Mouse (Mus musculus) right cerebral cortex, postnatal 14 days (tissue): ENCODE results near the gene Kcnk4.
"Not testable (repeated sequence)": the region's sequence is repeated elsewhere in the genome, so short reads cannot be mapped to it uniquely, and the experiment has no call there.

Experiments used
- DNase-seq: peaks from one replicate; pipeline ENCODE4 v3.0.0; 2022

The Kcnk4 gene

DNA sequence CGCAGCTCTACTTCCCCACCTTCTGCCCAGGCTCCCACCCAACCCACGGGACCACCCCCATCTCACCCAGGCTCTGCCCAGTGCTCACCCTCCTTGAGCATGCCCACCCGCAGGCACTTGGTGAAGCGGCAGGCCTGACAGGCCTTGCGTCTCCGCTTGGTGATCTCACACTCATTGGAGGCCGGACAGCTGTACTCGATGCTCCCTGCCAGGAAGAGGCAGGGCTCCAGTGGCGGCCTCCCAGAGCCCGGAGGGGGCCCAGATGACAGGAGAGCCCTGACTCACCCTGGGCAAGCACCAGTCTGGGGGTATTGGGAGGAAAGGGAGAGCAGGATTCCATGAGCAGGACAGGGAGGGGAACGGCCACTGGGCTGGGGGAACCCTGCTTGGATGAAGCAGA, 20.3 kb downstream of the Kcnk4 start:
- no peak for DNase-seq

GRCm38 (mm10) chr19:6913036-6913435, 21.3 kb downstream of the Kcnk4 start:
- no peak for DNase-seq

DNA sequence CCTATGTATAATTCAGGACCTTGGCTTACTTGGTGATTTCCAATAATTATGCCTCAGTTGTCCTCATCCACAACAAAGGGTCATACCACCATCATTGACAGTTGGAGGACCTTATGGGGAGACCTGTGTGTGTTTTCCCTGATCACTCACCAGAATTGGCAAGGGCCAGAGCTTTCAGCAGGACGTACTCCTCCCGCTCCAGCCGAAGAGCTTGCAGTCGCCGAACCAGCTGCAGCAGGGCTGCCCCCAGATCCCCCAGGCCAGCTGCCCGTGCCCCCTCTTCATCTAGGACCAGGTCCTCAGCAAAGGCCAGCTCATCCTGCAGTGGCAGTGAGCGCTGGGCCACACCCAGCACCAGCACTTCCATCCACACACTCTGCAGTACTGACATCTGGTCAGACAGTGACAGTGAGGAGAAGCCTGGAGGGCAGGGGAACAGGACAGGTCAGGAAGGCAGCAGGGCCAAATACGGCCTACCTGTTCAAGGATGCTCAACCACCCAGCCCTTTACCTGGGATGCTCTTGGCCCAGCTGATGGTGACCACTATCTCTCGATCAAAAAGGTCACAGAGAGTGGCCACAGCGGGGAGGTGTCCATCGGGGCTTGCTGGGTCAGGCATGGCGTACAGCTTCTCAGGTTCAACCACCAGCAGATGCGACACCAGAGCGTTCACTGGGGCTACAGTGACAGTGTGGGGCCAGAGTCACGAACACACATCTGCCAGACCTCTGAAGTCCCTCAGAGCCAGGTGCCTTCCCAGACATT, 21.9 kb downstream of the Kcnk4 start:
- no peak for DNase-seq

- DNase-seq, result peak; percentile 30
Observed at GRCm38 (mm10) chr19:6911101-6912074, 22.9 kb downstream of the Kcnk4 start.

DNA sequence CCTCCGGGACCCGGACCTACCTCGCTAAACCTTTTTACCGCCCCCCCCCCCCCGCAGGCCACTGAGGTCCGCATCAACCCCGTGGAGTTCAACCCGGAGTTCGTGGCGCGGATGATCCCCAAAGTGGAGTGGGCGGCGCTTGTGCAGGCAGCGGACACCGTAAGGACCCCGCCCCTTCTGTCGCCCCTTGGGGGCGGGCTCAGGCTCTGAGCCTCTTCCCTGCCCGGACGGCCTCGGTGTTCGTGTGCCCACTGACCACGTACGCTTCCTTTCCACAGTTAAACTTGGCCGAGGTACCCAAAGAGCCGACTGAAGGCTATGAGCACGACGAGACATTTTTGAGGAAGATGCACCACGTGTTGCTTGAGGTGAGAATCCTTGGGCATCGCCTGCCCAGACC, 24.0 kb downstream of the Kcnk4 start:
- DNase-seq, result peak; percentile 47

- DNase-seq, result peak; percentile 92
Observed at GRCm38 (mm10) chr19:6909507-6910289, 24.6 kb downstream of the Kcnk4 start, which contains the start of the genes Trmt112 and Prdx5. TSS of gene Trmt112 (plus strand) at chr19:6909698. TSS of gene Prdx5 (minus strand) at chr19:6910106.

- no peak for DNase-seq
Observed at GRCm38 (mm10) chr19:6909021-6909420, 25.3 kb downstream of the Kcnk4 start.

GRCm38 (mm10) chr19:6907811-6908540, 26.3 kb downstream of the Kcnk4 start:
- no peak for DNase-seq

GRCm38 (mm10) chr19:6907094-6907493, 27.2 kb downstream of the Kcnk4 start:
- DNase-seq, result no peak

- DNase-seq, result no peak
Observed at GRCm38 (mm10) chr19:6906199-6906598, 28.1 kb downstream of the Kcnk4 start.

- no peak for DNase-seq
Observed at GRCm38 (mm10) chr19:6905498-6906159, 28.7 kb downstream of the Kcnk4 start.

GRCm38 (mm10) chr19:6904846-6905245, 29.5 kb downstream of the Kcnk4 start:
- DNase-seq, result no peak

GRCm38 (mm10) chr19:6903031-6903430, 31.3 kb downstream of the Kcnk4 start:
- DNase-seq, result no peak

GRCm38 (mm10) chr19:6899641-6900040, 34.7 kb downstream of the Kcnk4 start:
- DNase-seq, result no peak

DNA sequence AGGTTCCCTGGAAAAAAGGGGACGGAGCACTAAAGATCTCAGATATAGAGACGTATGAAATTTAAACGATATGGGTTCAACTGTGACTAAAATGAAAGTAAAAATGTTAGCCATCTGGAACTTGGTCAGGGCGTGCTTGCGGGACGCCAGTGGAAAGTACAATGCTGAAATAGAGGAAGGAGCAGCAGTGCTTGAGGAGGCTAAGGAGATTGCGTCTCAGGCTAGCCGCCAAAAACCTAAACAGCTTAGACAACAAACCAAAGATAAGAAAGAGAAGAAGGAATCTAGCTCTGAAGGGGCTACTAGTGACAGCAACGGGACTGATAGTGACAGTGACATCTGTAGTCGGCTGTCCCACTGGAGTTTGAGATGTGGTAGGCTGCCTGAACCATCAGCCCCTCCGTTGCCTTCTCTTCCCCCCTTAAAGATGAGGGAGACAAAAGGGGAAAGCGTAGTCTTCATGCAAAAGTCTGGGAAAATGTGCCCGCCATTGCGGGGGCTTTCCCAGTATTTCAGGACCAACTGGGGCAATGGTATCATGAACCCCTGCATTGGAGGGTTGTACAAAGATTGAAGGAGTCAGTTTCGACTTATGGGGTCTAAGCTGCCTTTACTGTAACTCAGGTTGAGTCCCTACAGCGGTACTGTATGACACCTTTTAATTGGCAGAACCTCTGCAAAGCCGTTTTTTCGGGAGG, 38.6 kb downstream of the Kcnk4 start:
- DNase-seq, result not testable (repeated sequence)

DNA sequence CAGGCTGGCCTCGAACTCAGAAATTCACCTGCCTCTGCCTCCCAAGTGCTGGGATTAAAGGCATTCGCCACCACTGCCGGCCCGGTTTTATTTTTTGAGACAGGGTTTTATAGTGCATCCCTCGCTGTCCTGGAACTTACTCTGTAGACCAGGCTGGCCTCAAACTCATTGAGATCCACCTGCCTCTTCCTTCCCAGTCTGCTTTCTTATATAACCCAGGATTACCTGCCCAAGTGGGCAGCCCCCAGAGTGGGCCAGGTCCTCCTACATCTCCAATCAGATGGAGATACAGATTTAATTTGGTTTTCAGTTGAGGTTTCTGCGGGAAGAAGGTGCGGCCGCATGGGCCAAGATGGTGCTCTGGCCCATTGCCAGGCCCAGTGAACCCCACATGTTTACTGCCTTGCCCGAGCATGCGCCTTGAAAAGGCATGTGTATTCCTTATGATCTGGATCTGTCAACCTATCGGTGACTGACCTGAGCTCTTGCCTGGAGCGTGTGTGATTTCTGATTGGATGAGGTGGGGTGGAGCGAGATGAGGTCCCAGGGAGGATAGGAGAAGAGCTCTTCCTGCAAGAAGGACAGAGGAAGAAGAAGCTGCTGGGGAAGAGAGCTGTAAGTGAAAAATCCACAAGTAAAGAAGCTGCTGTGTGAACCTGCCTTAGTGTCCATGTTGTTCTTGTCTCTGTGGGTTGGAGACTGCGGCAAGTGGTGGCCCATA, 40.4 kb downstream of the Kcnk4 start:
- no peak for DNase-seq

DNA sequence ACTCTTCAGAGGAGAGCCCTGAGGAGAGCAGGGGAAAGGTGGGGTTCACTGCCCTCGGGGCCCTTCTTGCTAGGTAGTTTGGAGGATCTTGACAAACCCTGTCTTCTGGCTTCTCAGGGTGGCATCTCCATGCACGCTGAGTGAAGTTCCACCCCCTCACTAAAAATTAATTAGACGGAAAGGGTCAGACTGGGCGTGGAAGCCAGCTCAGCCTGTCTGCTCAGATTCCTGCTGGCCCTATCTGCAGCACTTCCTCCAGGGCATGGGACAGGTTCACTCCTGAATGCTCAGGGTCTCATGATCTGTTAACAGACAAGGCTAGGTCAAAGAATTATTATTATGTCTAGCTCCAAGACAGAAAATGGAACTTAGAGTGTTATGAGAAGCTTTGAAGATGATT, 41.8 kb downstream of the Kcnk4 start:
- no peak for DNase-seq

DNA sequence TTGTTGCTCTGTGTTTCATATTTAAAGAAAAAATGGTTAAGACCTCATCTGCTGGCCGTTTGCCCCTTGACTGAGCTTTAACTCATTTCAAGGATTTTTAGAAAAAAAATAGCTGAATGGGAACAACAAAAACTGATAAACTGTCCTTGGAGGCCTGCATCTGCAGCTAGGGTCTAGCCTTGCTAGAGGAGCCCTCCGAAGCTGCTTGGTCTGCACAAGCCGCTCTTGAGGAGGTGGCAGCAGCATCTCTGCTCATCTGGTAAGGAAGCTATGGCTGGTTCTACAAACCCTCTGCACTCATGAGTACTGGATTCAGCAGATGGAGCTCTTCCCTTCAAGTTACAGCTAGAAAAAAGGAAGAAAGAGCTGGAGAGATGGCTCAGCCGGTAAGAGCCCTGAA, 56.4 kb downstream of the Kcnk4 start:
- DNase-seq, result no peak

GRCm38 (mm10) chr19:6876799-6877198, 57.5 kb downstream of the Kcnk4 start:
- DNase-seq, result no peak

DNA sequence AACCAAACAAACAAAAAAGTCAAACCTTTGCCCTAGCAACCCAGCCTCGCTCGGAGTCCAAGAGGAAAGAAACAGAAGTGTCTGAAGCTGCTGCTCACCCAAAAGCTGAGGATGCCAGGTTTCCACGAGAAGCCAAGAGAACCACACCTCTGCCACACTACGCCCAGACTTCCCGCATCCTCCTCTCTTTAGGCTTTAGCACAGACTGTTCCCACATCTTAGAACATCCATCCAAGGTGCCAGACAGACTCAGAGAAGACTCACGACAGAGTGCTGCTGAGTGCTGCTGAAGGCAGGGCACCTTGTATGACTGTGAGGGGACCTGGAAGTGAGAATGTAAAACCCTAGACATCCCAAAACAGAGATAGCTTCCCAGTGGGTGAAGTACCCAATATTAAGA, 58.5 kb downstream of the Kcnk4 start:
- no peak for DNase-seq
